Mouse (Mus musculus) megakaryocyte, embryonic 14.5 days (primary cell): ENCODE measurements around the gene Dgkg.

ENCODE experiments used
- FLI1 ChIP-seq: IDR thresholded peaks from 2 replicates; pipeline ENCODE4 v1.6.1; 2012; ENCODE audit warnings: low read length, inconsistent platforms, mixed read lengths
- GATA1 ChIP-seq: IDR thresholded peaks from 3 replicates; pipeline ENCODE4 v1.6.1; 2012; ENCODE audit warnings: mixed read lengths, low read length, inconsistent platforms, borderline replicate concordance

DNA sequence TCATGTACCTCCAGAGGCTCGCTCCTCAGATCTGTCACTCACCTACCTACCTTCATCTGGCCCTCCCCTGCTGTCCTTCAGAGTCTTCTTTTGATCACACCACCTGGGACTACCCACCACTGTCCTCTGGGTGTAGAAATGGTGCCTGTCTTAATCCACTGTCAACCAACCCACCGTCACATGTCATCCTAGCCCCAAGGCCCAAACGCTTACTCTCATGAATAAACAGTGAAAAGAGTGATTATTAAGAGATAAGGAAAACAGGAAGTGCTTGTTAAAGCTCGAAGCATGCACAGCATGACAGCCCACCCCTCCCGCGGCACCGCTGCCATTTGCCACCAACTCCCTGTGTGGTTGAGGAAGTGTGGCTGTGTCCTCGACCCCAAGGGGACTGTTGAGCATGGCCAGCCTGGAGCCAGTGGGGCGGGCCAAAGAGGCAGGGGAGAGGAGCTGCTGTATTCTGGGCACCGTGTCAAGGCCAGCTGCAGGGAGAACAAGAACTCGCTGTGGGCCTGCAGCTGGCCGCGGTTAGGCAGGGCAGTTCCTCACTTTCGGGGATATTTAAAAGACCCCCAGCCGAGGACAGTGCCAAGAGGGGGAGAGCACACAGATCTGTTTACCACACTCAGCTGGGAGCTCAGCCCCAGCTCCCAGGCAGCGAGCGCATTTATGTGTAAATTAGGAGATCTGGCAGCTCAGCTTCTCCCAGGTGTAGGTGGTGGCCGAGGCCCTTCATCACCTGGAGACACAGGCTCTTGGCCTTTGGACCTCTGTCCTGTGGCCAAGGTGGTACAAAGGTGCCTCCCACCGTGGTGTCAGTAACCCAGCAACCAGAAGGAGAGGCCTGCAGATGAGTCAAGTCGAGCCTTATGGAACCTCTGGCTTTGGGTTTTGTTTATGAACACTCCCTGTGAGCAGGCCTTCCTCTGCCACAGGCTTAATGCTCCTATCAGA is 139.3 kb downstream of the Dgkg start:
- no peak for TF ChIP-seq GATA1
- no peak for TF ChIP-seq FLI1
